Mouse (Mus musculus) neural tube, embryonic 14.5 days (tissue): Measurements from ENCODE around the gene Phf21a. TPM values are rescaled to one million over a fixed set of nuclear protein-coding genes. Genes with fewer than 3 reads are reported as not detected.

Experiments used
- ATAC-seq: fragments of 200-750 bp; cut with Nextera tagmentation; 2 replicates; pipeline ENCODE4 v1.8.0; 2017; ENCODE audit warnings: low read depth, mild to moderate bottlenecking, moderate TSS enrichment, moderate library complexity
- H3K27ac ChIP-seq: fragments of 300-500 bp; sonication (generic); 2 replicates; pipeline ENCODE4 v1.5.1; 2014; ENCODE audit warnings: low read depth, mild to moderate bottlenecking, control low read depth, low read length, moderate library complexity, mixed read lengths
- H3K27me3 ChIP-seq: fragments of 300-500 bp; sonication (generic); 2 replicates; pipeline ENCODE4 v1.6.1; 2014; ENCODE audit warnings: low read length; ENCODE audit not compliant: control insufficient read depth, insufficient read depth
- H3K36me3 ChIP-seq: fragments of 300-500 bp; sonication (generic); 2 replicates; pipeline ENCODE4 v1.6.1; 2014; ENCODE audit warnings: low read length, mixed read lengths; ENCODE audit not compliant: control insufficient read depth, insufficient read depth
- H3K4me1 ChIP-seq: fragments of 300-500 bp; sonication (generic); 2 replicates; pipeline ENCODE4 v1.6.1; 2014; ENCODE audit warnings: low read length; ENCODE audit not compliant: control insufficient read depth, insufficient read depth
- H3K4me2 ChIP-seq: fragments of 300-500 bp; sonication (generic); 2 replicates; pipeline ENCODE4 v1.6.1; 2014; ENCODE audit warnings: mild to moderate bottlenecking, low read depth, low read length, control low read depth
- H3K4me3 ChIP-seq: fragments of 300-500 bp; sonication (generic); 2 replicates; pipeline ENCODE4 v1.5.1; 2014; ENCODE audit warnings: low read depth, low read length, control low read depth, mixed read lengths
- H3K9ac ChIP-seq: fragments of 300-500 bp; sonication (generic); replicated peaks from 2 replicates; pipeline ENCODE4 v1.6.1; 2014; ENCODE audit warnings: low read depth, mild to moderate bottlenecking, control low read depth, low read length, mixed read lengths
- H3K9me3 ChIP-seq: fragments of 300-500 bp; sonication (generic); 2 replicates; pipeline ENCODE4 v1.6.1; 2016; ENCODE audit warnings: low read length; ENCODE audit not compliant: control insufficient read depth
- WGBS: fragments of 180-500 bp; shearing (Covaris S2); extraction: QIAGEN DNeasy Blood & Tissue Kit; methylation state at CpG from one replicate; pipeline ENCODE4 v1.1.7; 2014; 5-methylcytosine and 5-hydroxymethylcytosine counted together
- polyA plus RNA-seq: library from polyadenylated mRNA; unstranded; fragments of >200 nt; fragmentation: Nextera tagmentation; extraction: Ambion mirVana; gene quantifications from 2 replicates; pipeline ENCODE4 v1.2.1, GENCODE M21; 2014

Phf21a gene
- polyA plus RNA-seq, 1 experiment from 2014 or later, result 39.9 TPM

GRCm38 (mm10) chr2:92299896-92300295, 207.0 kb downstream of the Phf21a start:
- no peak overlapping the region for H3K4me2 ChIP-seq
- WGBS, result 74% methylated on average over 10 of the region's 10 CpGs

GRCm38 (mm10) chr2:92301849-92302607, 209.1 kb downstream of the Phf21a start:
- H3K27me3 ChIP-seq, result no peaks in the 10 kb centered on the region
- H3K4me2 ChIP-seq, result no peak overlapping the region
- WGBS, result 55% methylated on average over 5 of the region's 5 CpGs
- H3K36me3 ChIP-seq, result no peaks in the 10 kb centered on the region
- no peak overlapping the region for H3K4me3 ChIP-seq
- no peak overlapping the region for H3K9ac ChIP-seq
- ATAC-seq, result no peak
- 0 out of 2 replicates have a peak, but pooled peaks cover 3% of the 10 kb centered on the region for H3K4me1 ChIP-seq
- H3K9me3 ChIP-seq, result no peaks in the 10 kb centered on the region
- H3K27ac ChIP-seq, result no peak overlapping the region

More at GRCm38 (mm10) chr2:92299896-92300295, 207.0 kb downstream of the Phf21a start:
- H3K9ac ChIP-seq, result no peak overlapping the region
- H3K4me3 ChIP-seq, result no peak overlapping the region
- no peaks in the 10 kb centered on the region for H3K9me3 ChIP-seq
- no peaks in the 10 kb centered on the region for H3K27me3 ChIP-seq
- H3K36me3 ChIP-seq, result no peaks in the 10 kb centered on the region
- no peak for ATAC-seq
- 0 out of 2 replicates have a peak, but pooled peaks cover 3% of the 10 kb centered on the region for H3K4me1 ChIP-seq
- no peak overlapping the region for H3K27ac ChIP-seq

GRCm38 (mm10) chr2:92312542-92312941, 219.6 kb downstream of the Phf21a start:
- H3K4me3 ChIP-seq, result no peak overlapping the region
- H3K27ac ChIP-seq, result no peak overlapping the region
- H3K36me3 ChIP-seq, result 0 out of 2 replicates have a peak, but pooled peaks cover 3% of the 10 kb centered on the region
- no peak for ATAC-seq
- WGBS, result 87% methylated on average over 4 of the region's 4 CpGs
- no peaks in the 10 kb centered on the region for H3K27me3 ChIP-seq
- no peak overlapping the region for H3K9ac ChIP-seq
- no peaks in the 10 kb centered on the region for H3K4me1 ChIP-seq
- H3K9me3 ChIP-seq, result no peaks in the 10 kb centered on the region
- no peak overlapping the region for H3K4me2 ChIP-seq

- no peak for ATAC-seq
- no peaks in the 10 kb centered on the region for H3K27me3 ChIP-seq
- 83% methylated on average over 1 of the region's 1 CpGs for WGBS
These were observed 221.1 kb downstream of the Phf21a start for GRCm38 (mm10) chr2:92314031-92314430.

GRCm38 (mm10) chr2:92316652-92317051, 223.7 kb downstream of the Phf21a start:
- no peaks in the 10 kb centered on the region for H3K27me3 ChIP-seq
- ATAC-seq, result no peak
- H3K4me3 ChIP-seq, result no peak overlapping the region
- no peak overlapping the region for H3K27ac ChIP-seq
- H3K9ac ChIP-seq, result no peak overlapping the region
- 0 out of 2 replicates have a peak, but pooled peaks cover 4% of the 10 kb centered on the region for H3K36me3 ChIP-seq
- H3K4me1 ChIP-seq, result no peaks in the 10 kb centered on the region
- no peaks in the 10 kb centered on the region for H3K9me3 ChIP-seq
- no peak overlapping the region for H3K4me2 ChIP-seq
- 83% methylated on average over 3 of the region's 3 CpGs for WGBS

More at GRCm38 (mm10) chr2:92314031-92314430, 221.1 kb downstream of the Phf21a start:
- no peak overlapping the region for H3K4me2 ChIP-seq
- no peak overlapping the region for H3K9ac ChIP-seq
- H3K36me3 ChIP-seq, result 0 out of 2 replicates have a peak, but pooled peaks cover 3% of the 10 kb centered on the region
- no peaks in the 10 kb centered on the region for H3K9me3 ChIP-seq
- H3K27ac ChIP-seq, result no peak overlapping the region
- H3K4me3 ChIP-seq, result no peak overlapping the region
- H3K4me1 ChIP-seq, result no peaks in the 10 kb centered on the region

- Histone ChIP-seq H3K4me1 (no peaks in the 10 kb centered on the region), H3K27me3 (no peaks in the 10 kb centered on the region), H3K36me3 (0 out of 2 replicates have a peak, but pooled peaks cover 5% of the 10 kb centered on the region), H3K4me2 (no peak overlapping the region), H3K9ac (no peak overlapping the region), H3K4me3 (no peak overlapping the region), H3K27ac (no peak overlapping the region), H3K9me3 (no peaks in the 10 kb centered on the region)
- no peak for ATAC-seq
- WGBS, result 92% methylated on average over 5 of the region's 5 CpGs
These were observed 224.3 kb downstream of the Phf21a start for GRCm38 (mm10) chr2:92317228-92317627.

- WGBS, result 89% methylated on average over 2 of the region's 2 CpGs
- Histone ChIP-seq H3K4me1 (no peaks in the 10 kb centered on the region), H3K9me3 (no peaks in the 10 kb centered on the region), H3K4me2 (no peak overlapping the region), H3K27ac (no peak overlapping the region), H3K36me3 (0 out of 2 replicates have a peak, but pooled peaks cover 2% of the 10 kb centered on the region), H3K4me3 (no peak overlapping the region), H3K9ac (no peak overlapping the region), H3K27me3 (no peaks in the 10 kb centered on the region)
- ATAC-seq, result no peak
These were observed 229.8 kb downstream of the Phf21a start for GRCm38 (mm10) chr2:92322669-92323068.

GRCm38 (mm10) chr2:92325676-92326075, 232.8 kb downstream of the Phf21a start:
- Histone ChIP-seq H3K9ac (no peak overlapping the region), H3K27ac (no peak overlapping the region), H3K36me3 (peaks cover 12% of the 10 kb centered on the region; the same call in 1 of the 2 replicates), H3K9me3 (no peaks in the 10 kb centered on the region), H3K4me3 (no peak overlapping the region), H3K27me3 (no peaks in the 10 kb centered on the region), H3K4me2 (no peak overlapping the region), H3K4me1 (no peaks in the 10 kb centered on the region)
- no peak for ATAC-seq
- 88% methylated on average over 7 of the region's 7 CpGs for WGBS

GRCm38 (mm10) chr2:92326221-92326620, 233.3 kb downstream of the Phf21a start:
- no peak overlapping the region for H3K27ac ChIP-seq
- no peak overlapping the region for H3K4me3 ChIP-seq
- peaks cover 13% of the 10 kb centered on the region for H3K36me3 ChIP-seq
- no peaks in the 10 kb centered on the region for H3K4me1 ChIP-seq
- no peak overlapping the region for H3K9ac ChIP-seq
- no peaks in the 10 kb centered on the region for H3K27me3 ChIP-seq
- no peaks in the 10 kb centered on the region for H3K9me3 ChIP-seq
- no peak overlapping the region for H3K4me2 ChIP-seq
- WGBS, result 47% methylated on average over 1 of the region's 1 CpGs
- ATAC-seq, result no peak
